Mouse (Mus musculus) stomach, embryonic 14.5 days (tissue): ENCODE measurements around the gene Gm17027. TPM values are rescaled to one million over a fixed set of nuclear protein-coding genes. Genes with fewer than 3 reads are reported as not detected.
"Not testable (repeated sequence)": the region's sequence is repeated elsewhere in the genome, so short reads cannot be mapped to it uniquely, and the experiment has no call there.

Experiments used
- ATAC-seq: fragments of 200-750 bp; cut with Nextera tagmentation; 2 replicates; pipeline ENCODE4 v1.8.0; 2017; ENCODE audit warnings: low read depth, moderate TSS enrichment; ENCODE audit not compliant: insufficient number of reproducible peaks, insufficient read depth, low FRiP score
- H3K27ac ChIP-seq: fragments of 300-500 bp; sonication (generic); 2 replicates; pipeline ENCODE4 v1.5.1; 2014; ENCODE audit warnings: mild to moderate bottlenecking, low read length, moderate library complexity, mixed read lengths
- H3K27me3 ChIP-seq: fragments of 300-500 bp; sonication (generic); 2 replicates; pipeline ENCODE4 v1.6.1; 2014; ENCODE audit warnings: low read length, control low read depth, mixed read lengths; ENCODE audit not compliant: control insufficient read depth, insufficient read depth
- H3K36me3 ChIP-seq: fragments of 300-500 bp; sonication (generic); 2 replicates; pipeline ENCODE4 v1.6.1; 2014; ENCODE audit warnings: mild to moderate bottlenecking, control low read depth, low read length, moderate library complexity, mixed read lengths; ENCODE audit not compliant: control insufficient read depth, insufficient read depth
- H3K4me1 ChIP-seq: fragments of 300-500 bp; sonication (generic); 2 replicates; pipeline ENCODE4 v1.6.1; 2014; ENCODE audit warnings: low read length, control low read depth, mixed read lengths; ENCODE audit not compliant: control insufficient read depth, insufficient read depth
- H3K4me2 ChIP-seq: fragments of 300-500 bp; sonication (generic); replicated peaks from 2 replicates; pipeline ENCODE4 v1.6.1; 2014; ENCODE audit warnings: low read depth, low read length, control low read depth
- H3K4me3 ChIP-seq: fragments of 300-500 bp; sonication (generic); 2 replicates; pipeline ENCODE4 v1.5.1; 2014; ENCODE audit warnings: low read depth, low read length, control low read depth
- H3K9ac ChIP-seq: fragments of 300-500 bp; sonication (generic); replicated peaks from 2 replicates; pipeline ENCODE4 v1.6.1; 2014; ENCODE audit warnings: low read depth, mild to moderate bottlenecking, control low read depth, low read length, moderate library complexity, mixed read lengths
- H3K9me3 ChIP-seq: fragments of 300-500 bp; sonication (generic); 2 replicates; pipeline ENCODE4 v1.6.1; 2016; ENCODE audit warnings: low read depth, low read length, control low read depth; ENCODE audit not compliant: control insufficient read depth
- WGBS: fragments of 180-500 bp; shearing (Covaris S2); extraction: QIAGEN DNeasy Blood & Tissue Kit; methylation state at CpG from one replicate; pipeline ENCODE4 v1.1.7; 2014; 5-methylcytosine and 5-hydroxymethylcytosine counted together
- polyA plus RNA-seq: library from polyadenylated mRNA; unstranded; fragments of >200 nt; fragmentation: Nextera tagmentation; extraction: Ambion mirVana; gene quantifications from 2 replicates; pipeline ENCODE4 v1.2.1, GENCODE M21; 2014

The Gm17027 gene
- polyA plus RNA-seq = not detected in 2 replicates

DNA sequence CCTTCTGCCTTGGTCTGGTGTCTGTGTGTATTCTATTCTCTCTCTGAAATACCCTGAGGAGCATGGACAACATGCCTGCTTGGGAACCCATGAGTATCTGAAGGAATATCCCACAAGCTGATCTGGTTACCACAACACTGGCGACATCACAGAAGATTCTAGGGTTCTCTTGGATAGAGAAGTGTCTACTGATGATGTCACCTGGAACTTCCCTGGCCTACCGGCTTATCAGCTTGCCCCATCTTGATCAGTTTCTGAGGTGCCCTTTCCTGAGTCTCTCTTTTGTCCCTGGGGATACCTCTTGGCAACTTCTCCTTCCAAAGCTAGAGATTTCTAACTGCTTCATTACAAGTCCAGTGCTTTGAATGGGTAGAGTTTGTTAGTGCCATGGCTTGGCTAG, at the start of gene Gm17027:
Gm17027 (minus strand) TSS at position 101 of the 400 bp plus-strand sequence.
- WGBS = 95% methylated on average over 1 of the region's 2 CpGs
- H3K9ac ChIP-seq = not testable (repeated sequence)

DNA sequence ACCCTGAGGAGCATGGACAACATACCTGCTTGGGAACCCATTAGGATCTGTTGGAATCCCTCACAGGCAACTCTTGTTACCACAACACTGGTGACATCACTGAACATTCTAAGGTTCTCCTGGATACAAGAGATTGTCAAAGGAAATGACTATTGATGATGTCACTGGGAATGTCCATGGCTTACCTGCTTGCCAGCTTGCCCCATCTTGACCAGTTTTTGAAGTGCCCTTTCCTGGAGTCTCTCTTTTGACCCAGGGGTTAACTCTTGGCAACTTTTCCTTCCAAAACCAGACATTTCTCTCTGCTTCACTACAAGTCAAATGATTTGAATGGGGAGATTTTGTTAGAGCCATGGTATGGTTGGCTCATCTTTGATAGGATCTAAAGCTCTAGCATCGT, 28.3 kb upstream of the Gm17027 start, which contains the start of gene Gm3573:
Gm3573 (minus strand) TSS at position 101 of the 400 bp plus-strand sequence.
- not testable (repeated sequence) for H3K4me2 ChIP-seq, H3K27me3 ChIP-seq, H3K4me3 ChIP-seq, H3K4me1 ChIP-seq, H3K36me3 ChIP-seq, H3K9ac ChIP-seq, ATAC-seq, H3K27ac ChIP-seq, H3K9me3 ChIP-seq
- WGBS = no CpG with 5 or more reads among the region's 1 CpGs

More for the DNA sequence above, at the start of gene Gm17027:
- H3K36me3 ChIP-seq, H3K27ac ChIP-seq, ATAC-seq, H3K4me2 ChIP-seq, H3K4me1 ChIP-seq, H3K9me3 ChIP-seq, H3K27me3 ChIP-seq, H3K4me3 ChIP-seq: not testable (repeated sequence)

DNA sequence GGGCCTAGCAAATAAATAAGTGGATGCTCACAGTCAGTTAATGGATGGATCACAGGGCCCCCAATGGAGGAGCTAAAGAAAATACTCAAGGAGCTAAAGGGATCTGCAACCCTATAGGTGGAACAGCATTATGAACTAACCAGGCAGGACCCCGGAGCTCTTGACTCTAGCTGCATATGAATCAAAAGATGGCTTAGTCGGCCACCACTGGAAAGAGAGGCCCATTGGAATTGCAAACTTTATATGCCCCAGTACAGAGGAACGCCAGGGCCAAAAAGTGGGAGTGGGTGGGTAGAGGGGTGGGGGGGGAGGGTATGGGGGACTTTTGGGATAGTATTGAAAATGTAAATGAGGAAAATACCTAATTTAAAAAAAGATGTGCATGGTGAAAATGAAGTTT, 21.5 kb upstream of the Gm17027 start:
- H3K36me3 ChIP-seq, H3K4me1 ChIP-seq, H3K4me2 ChIP-seq, H3K27me3 ChIP-seq, H3K4me3 ChIP-seq, H3K9ac ChIP-seq, ATAC-seq, H3K9me3 ChIP-seq, H3K27ac ChIP-seq: not testable (repeated sequence)
- WGBS = 83% methylated on average over 3 of the region's 3 CpGs

DNA sequence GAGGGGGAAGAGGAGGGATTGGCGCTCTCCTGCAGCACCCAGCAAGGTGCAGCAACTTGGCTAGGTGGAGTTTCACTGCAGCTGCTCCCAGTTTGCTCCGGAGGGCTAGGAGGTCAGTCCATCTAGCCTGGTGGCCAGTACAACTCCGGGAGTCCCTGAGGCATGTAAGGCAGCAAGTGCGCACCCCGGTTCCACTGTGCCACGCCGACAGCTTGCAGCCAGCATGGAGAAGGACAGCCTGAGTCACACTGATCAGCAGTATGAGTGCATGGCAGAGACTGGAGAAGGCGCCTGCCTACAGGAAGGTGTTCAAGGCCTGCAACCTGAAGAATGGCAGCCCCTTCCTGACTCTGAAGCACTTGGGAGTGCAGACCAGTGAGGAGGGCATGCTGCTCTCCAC, 27.9 kb downstream of the Gm17027 start:
- H3K27ac ChIP-seq, H3K9me3 ChIP-seq, H3K36me3 ChIP-seq, H3K4me3 ChIP-seq, H3K4me2 ChIP-seq, H3K9ac ChIP-seq, ATAC-seq, H3K4me1 ChIP-seq, H3K27me3 ChIP-seq: not testable (repeated sequence)
- 81% methylated on average over 6 of the region's 8 CpGs for WGBS

DNA sequence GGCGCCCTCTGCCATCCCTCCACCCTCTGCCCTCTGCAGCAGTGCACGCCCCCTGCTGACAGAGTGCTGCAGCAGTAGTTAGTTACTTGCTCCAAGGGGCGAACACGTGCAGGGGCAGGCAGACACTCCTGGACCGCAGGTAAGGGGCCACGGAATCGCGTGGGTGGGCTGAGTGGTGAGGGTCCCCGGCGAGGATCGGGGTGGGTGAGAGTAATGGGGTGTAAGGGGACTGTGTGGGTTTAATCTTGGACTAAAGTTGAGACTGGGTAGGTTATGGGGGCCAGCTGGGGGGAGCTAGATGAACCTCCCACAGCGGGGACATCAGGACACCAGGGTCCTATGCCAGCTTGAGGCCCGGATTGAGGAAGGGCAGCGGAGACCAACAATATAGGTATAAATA, 28.6 kb downstream of the Gm17027 start:
- WGBS = 51% methylated on average over 9 of the region's 14 CpGs
- not testable (repeated sequence) for H3K27ac ChIP-seq, H3K36me3 ChIP-seq, H3K27me3 ChIP-seq, H3K9me3 ChIP-seq, H3K4me3 ChIP-seq, H3K4me1 ChIP-seq, ATAC-seq, H3K4me2 ChIP-seq, H3K9ac ChIP-seq

DNA sequence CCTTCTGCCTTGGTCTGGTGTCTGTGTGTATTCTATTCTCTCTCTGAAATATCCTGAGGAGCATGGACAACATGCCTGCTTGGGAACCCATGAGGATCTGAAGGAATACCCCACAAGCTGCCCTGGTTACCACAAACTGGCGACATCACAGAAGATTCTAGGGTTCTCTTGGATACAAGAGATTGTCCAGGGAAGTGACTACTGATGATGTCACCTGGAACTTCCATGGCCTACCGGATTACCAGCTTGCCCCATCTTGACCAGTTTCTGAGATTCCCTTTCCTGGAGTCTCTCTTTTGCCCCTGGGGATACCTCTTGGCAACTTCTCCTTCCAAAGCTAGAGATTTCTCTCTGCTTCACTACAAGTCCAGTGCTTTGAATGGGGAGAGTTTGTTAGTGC, 45.2 kb downstream of the Gm17027 start, which contains the start of gene Gm7951:
Gm7951 (minus strand) TSS at position 101 of the 400 bp plus-strand sequence.
- WGBS = no CpG with 5 or more reads among the region's 2 CpGs
- not testable (repeated sequence) for ATAC-seq, H3K4me2 ChIP-seq, H3K4me3 ChIP-seq, H3K9ac ChIP-seq, H3K27ac ChIP-seq, H3K4me1 ChIP-seq, H3K9me3 ChIP-seq, H3K27me3 ChIP-seq, H3K36me3 ChIP-seq

Other genes with a start within 250 kb of the Gm17027 start
- gene 1700049E17Rik1, start 237.7 kb downstream of the Gm17027 start, polyA plus RNA-seq = not detected in 2 replicates
- not detected in 2 replicates for gene 1700024B05Rik, start 218.6 kb downstream of the Gm17027 start, polyA plus RNA-seq
- not detected in 2 replicates for gene Gm6401, start 194.7 kb downstream of the Gm17027 start, polyA plus RNA-seq
- gene Gm3543, start 179.3 kb downstream of the Gm17027 start, polyA plus RNA-seq = not detected in 2 replicates
- gene Gm7951, start 45.3 kb downstream of the Gm17027 start, polyA plus RNA-seq = not detected in 2 replicates
- not detected in 2 replicates for gene Gm3573, start 28.2 kb upstream of the Gm17027 start, polyA plus RNA-seq
- gene Gm17026, start 97.4 kb upstream of the Gm17027 start, polyA plus RNA-seq = not detected in 2 replicates
- not detected in 2 replicates for gene Gm9611, start 134.7 kb upstream of the Gm17027 start, polyA plus RNA-seq
- not detected in 2 replicates for gene Gm7995, start 147.6 kb upstream of the Gm17027 start, polyA plus RNA-seq